Mouse (Mus musculus): ENCODE data around the gene Polr2a. TPM values are rescaled to one million over a fixed set of nuclear protein-coding genes. Genes with fewer than 3 reads are reported as not detected.
A peak's percentile ranks its signal among the peaks of the same experiment; 100 is the strongest.
"Not testable (repeated sequence)": the region's sequence is repeated elsewhere in the genome, so short reads cannot be mapped to it uniquely, and the experiment has no call there.

The Polr2a gene
- polyA plus RNA-seq, 1 experiment from 2014 or later: 27.2 TPM

- Histone ChIP-seq H3K4me3 (no peak overlapping the region), H3K9ac (no peak overlapping the region), H3K4me2 (replicated peaks) (no peak overlapping the region), H3K4me1 (peaks cover 39% of the 10 kb centered on the region), H3K36me3 (no peaks in the 10 kb centered on the region), H3K27me3 (no peaks in the 10 kb centered on the region), H3K27ac (no peak overlapping the region; the same call in 1 of the 2 replicates), H3K9me3 (no peaks in the 10 kb centered on the region)
- ATAC-seq (ENCODE audit: low FRiP score, low read depth): no peak
- whole genome bisulfite sequencing: 89% methylated on average over 7 of the region's 7 CpGs
Observed at GRCm38 (mm10) chr11:69760901-69761200, 2.4 kb upstream of the Polr2a start.

- ATAC-seq (ENCODE audit: low FRiP score, low read depth): no peak
- Histone ChIP-seq H3K4me1 (peaks cover 42% of the 10 kb centered on the region), H3K27ac (peak overlapping the region; percentile 98), H3K4me2 (replicated peaks) (peak overlapping the region; percentile 91), H3K9ac (peak overlapping the region; percentile 70), H3K27me3 (no peaks in the 10 kb centered on the region), H3K36me3 (no peaks in the 10 kb centered on the region), H3K9me3 (no peaks in the 10 kb centered on the region), H3K4me3 (peak overlapping the region; percentile 65)
- WGBS: 79% methylated on average over 14 of the region's 14 CpGs
Observed at GRCm38 (mm10) chr11:69760160-69760900, 1.9 kb upstream of the Polr2a start.

GRCm38 (mm10) chr11:69758971-69759721 lies 709 bp upstream of the Polr2a start:
- Histone ChIP-seq H3K36me3 (no peaks in the 10 kb centered on the region), H3K9me3 (no peaks in the 10 kb centered on the region), H3K4me2 (replicated peaks) (peak overlapping the region; percentile 91), H3K27me3 (no peaks in the 10 kb centered on the region), H3K4me1 (peaks cover 47% of the 10 kb centered on the region), H3K9ac (peak overlapping the region; percentile 70), H3K4me3 (peak overlapping the region; percentile 65), H3K27ac (peak overlapping the region; percentile 98)
- under 1% methylated on average over 37 of the region's 37 CpGs for WGBS
- ATAC-seq (ENCODE audit: low FRiP score, low read depth): peak; percentile 90

GRCm38 (mm10) chr11:69758090-69758456 lies 364 bp downstream of the Polr2a start:
- no peaks in the 10 kb centered on the region for H3K36me3 ChIP-seq
- peak overlapping the region; percentile 79 for H3K9ac ChIP-seq
- WGBS: under 1% methylated on average over 26 of the region's 26 CpGs
- peak overlapping the region; percentile 65 for H3K4me3 ChIP-seq
- peaks cover 55% of the 10 kb centered on the region for H3K4me1 ChIP-seq
- peak overlapping the region; percentile 98 for H3K27ac ChIP-seq
- no peaks in the 10 kb centered on the region for H3K27me3 ChIP-seq
- H3K4me2 ChIP-seq (replicated peaks): peak overlapping the region; percentile 91
- H3K9me3 ChIP-seq: no peaks in the 10 kb centered on the region
- ATAC-seq (ENCODE audit: low FRiP score, low read depth): peak; percentile 85

GRCm38 (mm10) chr11:69757303-69758089 lies 941 bp downstream of the Polr2a start:
- no peaks in the 10 kb centered on the region for H3K9me3 ChIP-seq
- peaks cover 60% of the 10 kb centered on the region for H3K4me1 ChIP-seq
- peak overlapping the region; percentile 79 for H3K9ac ChIP-seq
- ATAC-seq (ENCODE audit: low FRiP score, low read depth): no peak
- no peaks in the 10 kb centered on the region for H3K36me3 ChIP-seq
- peak overlapping the region; percentile 98 for H3K27ac ChIP-seq
- no peaks in the 10 kb centered on the region for H3K27me3 ChIP-seq
- H3K4me2 ChIP-seq (replicated peaks): peak overlapping the region; percentile 91
- peak overlapping the region; percentile 65 for H3K4me3 ChIP-seq
- WGBS: 42% methylated on average over 9 of the region's 9 CpGs

GRCm38 (mm10) chr11:69754701-69755100 lies 3.7 kb downstream of the Polr2a start:
- Histone ChIP-seq H3K36me3 (no peaks in the 10 kb centered on the region), H3K9ac (no peak overlapping the region), H3K4me1 (peaks cover 53% of the 10 kb centered on the region), H3K27me3 (no peaks in the 10 kb centered on the region), H3K27ac (no peak overlapping the region), H3K4me2 (replicated peaks) (peak overlapping the region; percentile 91), H3K9me3 (no peaks in the 10 kb centered on the region), H3K4me3 (no peak overlapping the region)
- no peak for ATAC-seq (ENCODE audit: low FRiP score, low read depth)
- 60% methylated on average over 3 of the region's 3 CpGs for WGBS

- Histone ChIP-seq H3K9ac (no peak overlapping the region), H3K4me3 (no peak overlapping the region), H3K4me2 (replicated peaks) (peak overlapping the region; percentile 91; the same call in 1 of the 2 replicates), H3K27me3 (no peaks in the 10 kb centered on the region), H3K9me3 (no peaks in the 10 kb centered on the region), H3K36me3 (0 out of 2 replicates have a peak, but pooled peaks cover under 1% of the 10 kb centered on the region), H3K4me1 (peaks cover 50% of the 10 kb centered on the region), H3K27ac (no peak overlapping the region)
- ATAC-seq (ENCODE audit: low FRiP score, low read depth): no peak
- WGBS: 88% methylated on average over 5 of the region's 5 CpGs
Observed at GRCm38 (mm10) chr11:69754233-69754632, 4.2 kb downstream of the Polr2a start.

GRCm38 (mm10) chr11:69752686-69753085 lies 5.8 kb downstream of the Polr2a start:
- Histone ChIP-seq H3K4me2 (replicated peaks) (no peak overlapping the region), H3K27ac (no peak overlapping the region), H3K9ac (0 out of 2 replicates have a peak overlapping the region, but pooled peaks have one; percentile 2), H3K36me3 (peaks cover 8% of the 10 kb centered on the region), H3K4me1 (peaks cover 50% of the 10 kb centered on the region), H3K4me3 (no peak overlapping the region), H3K27me3 (no peaks in the 10 kb centered on the region), H3K9me3 (no peaks in the 10 kb centered on the region)
- ATAC-seq (ENCODE audit: low FRiP score, low read depth): no peak

GRCm38 (mm10) chr11:69751635-69752034 lies 6.8 kb downstream of the Polr2a start:
- Histone ChIP-seq H3K9me3 (no peaks in the 10 kb centered on the region), H3K27me3 (no peaks in the 10 kb centered on the region), H3K4me2 (replicated peaks) (no peak overlapping the region), H3K9ac (no peak overlapping the region), H3K4me1 (peaks cover 41% of the 10 kb centered on the region), H3K4me3 (no peak overlapping the region), H3K36me3 (peaks cover 18% of the 10 kb centered on the region), H3K27ac (no peak overlapping the region)
- no peak for ATAC-seq (ENCODE audit: low FRiP score, low read depth)
- WGBS: 82% methylated on average over 3 of the region's 3 CpGs

- not testable (repeated sequence) for H3K9me3 ChIP-seq; ATAC-seq (ENCODE audit: low FRiP score, low read depth); H3K4me2 ChIP-seq (replicated peaks); H3K4me3 ChIP-seq; H3K27ac ChIP-seq; H3K4me1 ChIP-seq; H3K27me3 ChIP-seq; H3K9ac ChIP-seq
- 76% methylated on average over 2 of the region's 3 CpGs for WGBS
- peaks cover 36% of the 10 kb centered on the region for H3K36me3 ChIP-seq
Observed at GRCm38 (mm10) chr11:69731408-69731807, 27.0 kb downstream of the Polr2a start.

- ATAC-seq (ENCODE audit: low FRiP score, low read depth): no peak
- whole genome bisulfite sequencing: 25% methylated on average over 3 of the region's 3 CpGs
- Histone ChIP-seq H3K4me1 (no peaks in the 10 kb centered on the region), H3K36me3 (peaks cover 13% of the 10 kb centered on the region), H3K4me3 (no peak overlapping the region), H3K27me3 (no peaks in the 10 kb centered on the region), H3K9me3 (no peaks in the 10 kb centered on the region), H3K4me2 (replicated peaks) (no peak overlapping the region), H3K27ac (no peak overlapping the region), H3K9ac (no peak overlapping the region)
Observed at GRCm38 (mm10) chr11:69729063-69729462, 29.4 kb downstream of the Polr2a start.

GRCm38 (mm10) chr11:69725951-69726350 lies 32.5 kb downstream of the Polr2a start:
- no peak overlapping the region for H3K9ac ChIP-seq
- no peaks in the 10 kb centered on the region for H3K27me3 ChIP-seq
- no peaks in the 10 kb centered on the region for H3K9me3 ChIP-seq
- H3K27ac ChIP-seq: no peak overlapping the region
- 40% methylated on average over 5 of the region's 5 CpGs for WGBS
- H3K4me2 ChIP-seq (replicated peaks): no peak overlapping the region
- no peaks in the 10 kb centered on the region for H3K4me1 ChIP-seq
- H3K36me3 ChIP-seq: no peaks in the 10 kb centered on the region
- no peak overlapping the region for H3K4me3 ChIP-seq
- no peak for ATAC-seq (ENCODE audit: low FRiP score, low read depth)

All from limb, embryonic 13.5 days (tissue).